Mouse (Mus musculus): Measurements from ENCODE around the gene Sphk2. TPM values are rescaled to one million over a fixed set of nuclear protein-coding genes. Genes with fewer than 3 reads are reported as not detected.

The Sphk2 gene
- 18.5 and 20.0 TPM in 2 replicates for polyA plus RNA-seq (2016; fragmentation: Nextera tagmentation; extraction: Ambion mirVana)

GRCm38 (mm10) chr7:45717918-45718297, at the start of gene Sphk2:
Sphk2 (minus strand) TSS chr7:45718002.
- peaks cover 46% of the 10 kb centered on the region for H3K4me1 ChIP-seq (replicated peaks)
- no peaks in the 10 kb centered on the region for H3K27me3 ChIP-seq (replicated peaks)
- no peaks in the 10 kb centered on the region for H3K9me3 ChIP-seq (replicated peaks)
- peaks cover 47% of the 10 kb centered on the region for H3K36me3 ChIP-seq
- whole genome bisulfite sequencing: 0% methylated on average over 41 of the region's 41 CpGs
- H3K9ac ChIP-seq: peak within 1 kb of the TSS; percentile 97
- H3K27ac ChIP-seq (ENCODE audit: poor library complexity, severe bottlenecking): peak within 1 kb of the TSS; percentile 89
- H3K4me3 ChIP-seq: peak within 1 kb of the TSS; percentile 95
- peak within 1 kb of the TSS; percentile 92 for H3K4me2 ChIP-seq
- ATAC-seq (ENCODE audit: insufficient number of reproducible peaks, low FRiP score): peak; percentile 84

GRCm38 (mm10) chr7:45767500-45767899, 49.7 kb upstream of the Sphk2 start:
- Histone ChIP-seq H3K27me3 (replicated peaks) (peaks cover 12% of the 10 kb centered on the region; the same call in 1 of the 2 replicates), H3K9me3 (replicated peaks) (peaks cover 3% of the 10 kb centered on the region; the same call in 1 of the 2 replicates), H3K36me3 (no peaks in the 10 kb centered on the region), H3K4me3 (no peak overlapping the region), H3K9ac (no peak overlapping the region), H3K27ac (ENCODE audit: poor library complexity, severe bottlenecking) (no peak overlapping the region), H3K4me1 (replicated peaks) (no peaks in the 10 kb centered on the region), H3K4me2 (no peak overlapping the region)
- 88% methylated on average over 6 of the region's 6 CpGs for WGBS
- ATAC-seq (ENCODE audit: insufficient number of reproducible peaks, low FRiP score): no peak

- no peak overlapping the region for H3K4me3 ChIP-seq
- 47% methylated on average over 8 of the region's 8 CpGs for WGBS
- no peak for ATAC-seq (ENCODE audit: insufficient number of reproducible peaks, low FRiP score)
- no peak overlapping the region for H3K27ac ChIP-seq (ENCODE audit: poor library complexity, severe bottlenecking)
- H3K4me1 ChIP-seq (replicated peaks): no peaks in the 10 kb centered on the region
- no peaks in the 10 kb centered on the region for H3K36me3 ChIP-seq
- H3K27me3 ChIP-seq (replicated peaks): peaks cover 11% of the 10 kb centered on the region; the same call in 1 of the 2 replicates
- H3K9ac ChIP-seq: no peak overlapping the region
- H3K9me3 ChIP-seq (replicated peaks): peaks cover 3% of the 10 kb centered on the region; the same call in 1 of the 2 replicates
- H3K4me2 ChIP-seq: no peak overlapping the region
Observed at GRCm38 (mm10) chr7:45766764-45767163, 49.0 kb upstream of the Sphk2 start.

GRCm38 (mm10) chr7:45765995-45766394, 48.2 kb upstream of the Sphk2 start:
- Histone ChIP-seq H3K4me3 (no peak overlapping the region), H3K36me3 (no peaks in the 10 kb centered on the region), H3K9me3 (replicated peaks) (peaks cover 3% of the 10 kb centered on the region; the same call in 1 of the 2 replicates), H3K4me2 (no peak overlapping the region), H3K4me1 (replicated peaks) (no peaks in the 10 kb centered on the region), H3K27ac (ENCODE audit: poor library complexity, severe bottlenecking) (no peak overlapping the region), H3K9ac (no peak overlapping the region), H3K27me3 (replicated peaks) (peaks cover 11% of the 10 kb centered on the region)
- peak; percentile 18; the same call in 1 of the 2 replicates for ATAC-seq (ENCODE audit: insufficient number of reproducible peaks, low FRiP score)
- 55% methylated on average over 8 of the region's 8 CpGs for WGBS

- Histone ChIP-seq H3K4me1 (replicated peaks) (0 out of 2 replicates have a peak, but pooled peaks cover 3% of the 10 kb centered on the region), H3K9me3 (replicated peaks) (no peaks in the 10 kb centered on the region), H3K27ac (ENCODE audit: poor library complexity, severe bottlenecking) (no peak overlapping the region), H3K4me2 (no peak overlapping the region), H3K4me3 (no peak overlapping the region), H3K27me3 (replicated peaks) (peaks cover 44% of the 10 kb centered on the region), H3K9ac (no peak overlapping the region), H3K36me3 (no peaks in the 10 kb centered on the region)
- no peak for ATAC-seq (ENCODE audit: insufficient number of reproducible peaks, low FRiP score)
- 61% methylated on average over 5 of the region's 5 CpGs for WGBS
Observed at GRCm38 (mm10) chr7:45760151-45760550, 42.3 kb upstream of the Sphk2 start.

GRCm38 (mm10) chr7:45759400-45759799, 41.6 kb upstream of the Sphk2 start:
- H3K36me3 ChIP-seq: no peaks in the 10 kb centered on the region
- H3K4me1 ChIP-seq (replicated peaks): 0 out of 2 replicates have a peak, but pooled peaks cover 3% of the 10 kb centered on the region
- H3K4me2 ChIP-seq: peak overlapping the region; percentile 59
- ATAC-seq (ENCODE audit: insufficient number of reproducible peaks, low FRiP score): 0 out of 2 replicates have a peak, but pooled peaks have one; percentile 33
- H3K4me3 ChIP-seq: peak overlapping the region; percentile 28
- peak overlapping the region; percentile 27; the same call in 1 of the 2 replicates for H3K9ac ChIP-seq
- no peak overlapping the region for H3K27ac ChIP-seq (ENCODE audit: poor library complexity, severe bottlenecking)
- 8% methylated on average over 18 of the region's 27 CpGs for WGBS
- H3K9me3 ChIP-seq (replicated peaks): no peaks in the 10 kb centered on the region
- peaks cover 44% of the 10 kb centered on the region for H3K27me3 ChIP-seq (replicated peaks)

GRCm38 (mm10) chr7:45755703-45756102, 37.9 kb upstream of the Sphk2 start:
- Histone ChIP-seq H3K4me2 (no peak overlapping the region), H3K4me3 (no peak overlapping the region), H3K27ac (ENCODE audit: poor library complexity, severe bottlenecking) (no peak overlapping the region), H3K9ac (no peak overlapping the region), H3K9me3 (replicated peaks) (no peaks in the 10 kb centered on the region), H3K27me3 (replicated peaks) (peaks cover 42% of the 10 kb centered on the region), H3K4me1 (replicated peaks) (0 out of 2 replicates have a peak, but pooled peaks cover 3% of the 10 kb centered on the region), H3K36me3 (no peaks in the 10 kb centered on the region)
- 51% methylated on average over 6 of the region's 6 CpGs for WGBS
- no peak for ATAC-seq (ENCODE audit: insufficient number of reproducible peaks, low FRiP score)

GRCm38 (mm10) chr7:45750162-45750561, 32.4 kb upstream of the Sphk2 start:
- Histone ChIP-seq H3K9me3 (replicated peaks) (peaks cover 3% of the 10 kb centered on the region), H3K27ac (ENCODE audit: poor library complexity, severe bottlenecking) (no peak overlapping the region), H3K4me2 (no peak overlapping the region), H3K36me3 (no peaks in the 10 kb centered on the region), H3K4me3 (no peak overlapping the region), H3K27me3 (replicated peaks) (peaks cover 3% of the 10 kb centered on the region; the same call in 1 of the 2 replicates), H3K4me1 (replicated peaks) (peaks cover 17% of the 10 kb centered on the region), H3K9ac (no peak overlapping the region)
- no peak for ATAC-seq (ENCODE audit: insufficient number of reproducible peaks, low FRiP score)
- 78% methylated on average over 9 of the region's 9 CpGs for WGBS

GRCm38 (mm10) chr7:45749401-45749800, 31.6 kb upstream of the Sphk2 start:
- H3K4me2 ChIP-seq: no peak overlapping the region
- H3K27ac ChIP-seq (ENCODE audit: poor library complexity, severe bottlenecking): no peak overlapping the region
- H3K36me3 ChIP-seq: no peaks in the 10 kb centered on the region
- H3K4me1 ChIP-seq (replicated peaks): peaks cover 17% of the 10 kb centered on the region
- peaks cover 3% of the 10 kb centered on the region for H3K9me3 ChIP-seq (replicated peaks)
- peaks cover 3% of the 10 kb centered on the region; the same call in 1 of the 2 replicates for H3K27me3 ChIP-seq (replicated peaks)
- H3K4me3 ChIP-seq: no peak overlapping the region
- ATAC-seq (ENCODE audit: insufficient number of reproducible peaks, low FRiP score): no peak
- H3K9ac ChIP-seq: no peak overlapping the region
- 38% methylated on average over 10 of the region's 10 CpGs for WGBS

- peaks cover 17% of the 10 kb centered on the region for H3K4me1 ChIP-seq (replicated peaks)
- no peak overlapping the region for H3K27ac ChIP-seq (ENCODE audit: poor library complexity, severe bottlenecking)
- H3K36me3 ChIP-seq: no peaks in the 10 kb centered on the region
- H3K4me2 ChIP-seq: no peak overlapping the region
- H3K4me3 ChIP-seq: no peak overlapping the region
- H3K9me3 ChIP-seq (replicated peaks): peaks cover 3% of the 10 kb centered on the region
- no peak for ATAC-seq (ENCODE audit: insufficient number of reproducible peaks, low FRiP score)
- H3K27me3 ChIP-seq (replicated peaks): no peaks in the 10 kb centered on the region; the same call in 1 of the 2 replicates
- H3K9ac ChIP-seq: no peak overlapping the region
- 65% methylated on average over 7 of the region's 7 CpGs for WGBS
Observed at GRCm38 (mm10) chr7:45748110-45748509, 30.3 kb upstream of the Sphk2 start.

GRCm38 (mm10) chr7:45747450-45747849, 29.6 kb upstream of the Sphk2 start:
- WGBS: 82% methylated on average over 5 of the region's 5 CpGs
- Histone ChIP-seq H3K4me3 (no peak overlapping the region), H3K4me1 (replicated peaks) (peaks cover 17% of the 10 kb centered on the region), H3K4me2 (no peak overlapping the region), H3K9me3 (replicated peaks) (peaks cover 3% of the 10 kb centered on the region), H3K36me3 (no peaks in the 10 kb centered on the region), H3K27ac (ENCODE audit: poor library complexity, severe bottlenecking) (no peak overlapping the region), H3K9ac (no peak overlapping the region), H3K27me3 (replicated peaks) (peaks cover under 1% of the 10 kb centered on the region)
- ATAC-seq (ENCODE audit: insufficient number of reproducible peaks, low FRiP score): no peak

GRCm38 (mm10) chr7:45746518-45746917, 28.7 kb upstream of the Sphk2 start:
- no peak overlapping the region for H3K27ac ChIP-seq (ENCODE audit: poor library complexity, severe bottlenecking)
- no peak overlapping the region for H3K9ac ChIP-seq
- WGBS: 54% methylated on average over 6 of the region's 6 CpGs
- no peaks in the 10 kb centered on the region for H3K36me3 ChIP-seq
- peaks cover 21% of the 10 kb centered on the region for H3K4me1 ChIP-seq (replicated peaks)
- H3K27me3 ChIP-seq (replicated peaks): peaks cover 7% of the 10 kb centered on the region
- ATAC-seq (ENCODE audit: insufficient number of reproducible peaks, low FRiP score): no peak
- H3K9me3 ChIP-seq (replicated peaks): peaks cover 3% of the 10 kb centered on the region
- no peak overlapping the region for H3K4me3 ChIP-seq
- H3K4me2 ChIP-seq: no peak overlapping the region
